Mouse (Mus musculus): ENCODE data around the gene Gm49425.

- TF ChIP-seq CTCF (IDR thresholded peaks at IDR 0.05 in 2 of 3, conservative IDR thresholded peaks at IDR 0.05 in 1 of 3; ENCODE audit: control insufficient read depth in 1 of 3, insufficient read depth in 1 of 3, low read depth in 2 of 3, low read length in 3 of 3, poor library complexity in 1 of 3, severe bottlenecking in 1 of 3): no peak
- no peak for TF ChIP-seq USF1 (IDR thresholded peaks at IDR 0.05; ENCODE audit: low read depth, low read length)
- no peak for TF ChIP-seq MAZ (IDR thresholded peaks at IDR 0.05; ENCODE audit: low read depth, low read length)
- TF ChIP-seq E2F4 (IDR thresholded peaks at IDR 0.05; ENCODE audit: borderline replicate concordance, low read depth, low read length): no peak
- no peak for TF ChIP-seq JUND (IDR thresholded peaks at IDR 0.05; ENCODE audit: low read depth, low read length)
- TF ChIP-seq POLR2A (IDR thresholded peaks at IDR 0.05; ENCODE audit: control insufficient read depth in 1 of 2, insufficient read depth in 1 of 2, low read depth in 1 of 2, low read length in 2 of 2, poor library complexity in 1 of 2): no peak
- no peak for TF ChIP-seq MEF2A (IDR thresholded peaks at IDR 0.05; ENCODE audit: extremely low read depth, insufficient replicate concordance, low read depth, low read length, poor library complexity, severe bottlenecking)
Measured at GRCm38 (mm10) chr15:101484939-101485338, 32.1 kb downstream of the Gm49425 start.
